Mouse (Mus musculus) liver, embryonic 16.5 days (tissue): Measurements from ENCODE around the gene Frmd4a. TPM values are rescaled to one million over a fixed set of nuclear protein-coding genes. Genes with fewer than 3 reads are reported as not detected.

Experiments
- ATAC-seq: fragments of 200-750 bp; cut with Nextera tagmentation; 2 replicates; pipeline ENCODE4 v1.8.0; 2017; ENCODE audit warnings: low read depth, mild to moderate bottlenecking, moderate number of reproducible peaks, moderate library complexity
- H3K27ac ChIP-seq: fragments of 300-500 bp; sonication (generic); 2 replicates; pipeline ENCODE4 v1.5.1; 2014; ENCODE audit warnings: mild to moderate bottlenecking, low read length
- H3K27me3 ChIP-seq: fragments of 300-500 bp; sonication (generic); 2 replicates; pipeline ENCODE4 v1.6.1; 2014; ENCODE audit warnings: low read depth, low read length, mixed read lengths; ENCODE audit not compliant: control insufficient read depth, insufficient read depth
- H3K36me3 ChIP-seq: fragments of 300-500 bp; sonication (generic); 2 replicates; pipeline ENCODE4 v1.6.1; 2014; ENCODE audit warnings: mild to moderate bottlenecking; ENCODE audit not compliant: control insufficient read depth, insufficient read depth
- H3K4me1 ChIP-seq: fragments of 300-500 bp; sonication (generic); 2 replicates; pipeline ENCODE4 v1.6.1; 2014; ENCODE audit warnings: low read depth, low read length, mixed read lengths; ENCODE audit not compliant: control insufficient read depth
- H3K4me2 ChIP-seq: fragments of 300-500 bp; sonication (generic); 2 replicates; pipeline ENCODE4 v1.6.1; 2014; ENCODE audit warnings: low read depth, low read length, mixed read lengths
- H3K4me3 ChIP-seq: fragments of 300-500 bp; sonication (generic); 2 replicates; pipeline ENCODE4 v1.5.1; 2014; ENCODE audit warnings: low read depth, mild to moderate bottlenecking, low read length
- H3K9ac ChIP-seq: fragments of 300-500 bp; sonication (generic); 2 replicates; pipeline ENCODE4 v1.6.1; 2014; ENCODE audit warnings: low read depth, low read length
- H3K9me3 ChIP-seq: fragments of 300-500 bp; sonication (generic); replicated peaks from 2 replicates; pipeline ENCODE4 v1.6.1; 2016; ENCODE audit warnings: low read length; ENCODE audit not compliant: control insufficient read depth
- WGBS: fragments of 180-500 bp; shearing (Covaris S2); extraction: QIAGEN DNeasy Blood & Tissue Kit; methylation state at CpG from one replicate; pipeline ENCODE4 v1.1.7; 2014; ENCODE audit not compliant: insufficient replicate concordance; 5-methylcytosine and 5-hydroxymethylcytosine counted together
- polyA plus RNA-seq: library from polyadenylated mRNA; unstranded; fragments of >200 nt; fragmentation: Nextera tagmentation; extraction: Ambion mirVana; gene quantifications from 2 replicates; pipeline ENCODE4 v1.2.1, GENCODE M21; 2015

Gene Frmd4a
- polyA plus RNA-seq, 1 experiment from 2014 or later = 19.8 TPM

DNA sequence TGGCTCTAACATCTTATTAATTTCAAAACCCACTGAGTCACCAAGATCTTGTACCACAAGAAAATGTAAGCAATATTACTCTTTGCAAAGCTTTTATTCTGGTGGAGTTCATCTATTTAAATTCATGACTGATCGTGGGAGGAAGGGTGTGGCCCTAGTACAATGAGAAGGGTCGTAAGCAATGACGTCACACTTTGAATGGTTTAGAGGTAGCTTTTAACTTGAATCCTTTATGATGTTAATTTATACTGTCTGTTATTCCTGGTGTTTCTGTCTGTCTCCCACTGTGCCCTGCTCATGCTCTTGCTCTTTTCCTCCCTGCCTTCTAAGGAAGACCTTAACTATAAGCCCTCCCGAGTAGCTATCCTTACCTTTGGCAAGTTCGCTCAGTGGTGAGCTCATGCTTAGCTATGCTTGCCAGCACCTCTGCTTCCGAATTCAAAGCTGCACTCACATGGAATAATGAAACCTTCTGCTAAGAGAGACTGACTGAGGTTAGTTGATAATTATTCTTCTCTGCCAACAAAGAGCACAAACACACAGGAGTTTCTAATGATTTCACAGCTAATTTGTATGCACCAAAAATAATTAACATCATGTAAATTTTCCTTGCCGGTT is 95.9 kb downstream of the Frmd4a start:
- no peaks in the 10 kb centered on the region for H3K4me1 ChIP-seq
- H3K9me3 ChIP-seq = no peaks in the 10 kb centered on the region
- H3K9ac ChIP-seq = no peak overlapping the region
- 67% methylated on average over 7 of the region's 7 CpGs for WGBS
- no peaks in the 10 kb centered on the region for H3K36me3 ChIP-seq
- H3K27me3 ChIP-seq = no peaks in the 10 kb centered on the region
- H3K4me3 ChIP-seq = no peak overlapping the region
- ATAC-seq = no peak
- no peak overlapping the region for H3K4me2 ChIP-seq
- no peak overlapping the region for H3K27ac ChIP-seq

- no peak for ATAC-seq
- Histone ChIP-seq H3K9ac (no peak overlapping the region), H3K4me2 (no peak overlapping the region), H3K9me3 (no peaks in the 10 kb centered on the region), H3K36me3 (no peaks in the 10 kb centered on the region), H3K27me3 (no peaks in the 10 kb centered on the region), H3K4me3 (no peak overlapping the region), H3K27ac (no peak overlapping the region), H3K4me1 (no peaks in the 10 kb centered on the region)
- WGBS = 47% methylated on average over 9 of the region's 9 CpGs
These were observed 102.4 kb downstream of the Frmd4a start for GRCm38 (mm10) chr2:4119678-4120458.

- 73% methylated on average over 4 of the region's 4 CpGs for WGBS
- Histone ChIP-seq H3K4me2 (no peak overlapping the region), H3K9me3 (no peaks in the 10 kb centered on the region), H3K36me3 (no peaks in the 10 kb centered on the region), H3K4me3 (no peak overlapping the region), H3K9ac (no peak overlapping the region), H3K4me1 (no peaks in the 10 kb centered on the region), H3K27me3 (no peaks in the 10 kb centered on the region), H3K27ac (no peak overlapping the region)
- no peak for ATAC-seq
These were observed 113.7 kb downstream of the Frmd4a start for GRCm38 (mm10) chr2:4131216-4131615.

- Histone ChIP-seq H3K27me3 (no peaks in the 10 kb centered on the region), H3K4me3 (no peak overlapping the region), H3K4me1 (no peaks in the 10 kb centered on the region), H3K27ac (no peak overlapping the region), H3K4me2 (no peak overlapping the region), H3K36me3 (no peaks in the 10 kb centered on the region), H3K9me3 (no peaks in the 10 kb centered on the region), H3K9ac (no peak overlapping the region)
- ATAC-seq = no peak
- WGBS = 59% methylated on average over 3 of the region's 3 CpGs
These were observed 120.0 kb downstream of the Frmd4a start for GRCm38 (mm10) chr2:4137493-4137892.

- H3K4me3 ChIP-seq = no peak overlapping the region
- no peaks in the 10 kb centered on the region for H3K4me1 ChIP-seq
- no peaks in the 10 kb centered on the region for H3K36me3 ChIP-seq
- no peak overlapping the region for H3K27ac ChIP-seq
- H3K9me3 ChIP-seq = no peaks in the 10 kb centered on the region
- no peaks in the 10 kb centered on the region for H3K27me3 ChIP-seq
- WGBS = 41% methylated on average over 4 of the region's 4 CpGs
- H3K9ac ChIP-seq = no peak overlapping the region
- no peak for ATAC-seq
- no peak overlapping the region for H3K4me2 ChIP-seq
These were observed 124.9 kb downstream of the Frmd4a start for GRCm38 (mm10) chr2:4142221-4142950.

- Histone ChIP-seq H3K9me3 (no peaks in the 10 kb centered on the region), H3K27ac (no peak overlapping the region), H3K4me1 (no peaks in the 10 kb centered on the region), H3K4me2 (no peak overlapping the region), H3K36me3 (no peaks in the 10 kb centered on the region), H3K27me3 (no peaks in the 10 kb centered on the region), H3K4me3 (no peak overlapping the region), H3K9ac (no peak overlapping the region)
- no peak for ATAC-seq
- WGBS = 68% methylated on average over 4 of the region's 4 CpGs
These were observed 126.9 kb downstream of the Frmd4a start for GRCm38 (mm10) chr2:4144424-4144823.

DNA sequence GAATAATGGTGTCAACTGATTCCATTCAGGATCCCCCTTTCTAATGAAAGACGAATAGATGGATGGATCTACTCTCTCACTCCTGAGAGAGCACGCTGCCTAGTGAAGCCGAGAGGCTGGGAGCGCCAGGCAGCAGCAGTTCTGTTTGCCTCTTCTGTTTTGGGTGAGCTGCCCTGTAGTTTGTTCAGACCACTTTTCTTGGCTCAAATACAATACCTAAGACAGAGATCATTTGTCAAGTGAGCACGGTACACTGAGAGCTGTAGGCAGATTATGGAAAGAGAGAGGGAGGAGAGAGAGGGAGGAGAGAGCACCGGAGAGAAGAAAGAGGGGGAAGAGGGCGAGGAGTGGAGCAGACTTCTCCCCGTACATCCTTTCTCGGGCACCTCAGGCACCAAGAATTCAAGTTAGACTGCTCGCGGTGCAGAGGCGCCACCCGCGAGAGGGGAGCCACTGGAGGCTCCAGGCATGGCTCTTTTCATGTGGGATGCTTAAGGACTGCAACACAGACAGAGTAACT is 135.1 kb downstream of the Frmd4a start:
- no peak for ATAC-seq
- no peak overlapping the region for H3K9ac ChIP-seq
- peaks cover 6% of the 10 kb centered on the region for H3K27me3 ChIP-seq
- no peaks in the 10 kb centered on the region for H3K36me3 ChIP-seq
- H3K9me3 ChIP-seq = no peaks in the 10 kb centered on the region
- peak overlapping the region; percentile 46 for H3K4me2 ChIP-seq
- WGBS = 11% methylated on average over 14 of the region's 14 CpGs
- no peak overlapping the region for H3K27ac ChIP-seq
- no peaks in the 10 kb centered on the region; the same call in 1 of the 2 replicates for H3K4me1 ChIP-seq
- H3K4me3 ChIP-seq = peak overlapping the region; percentile 22; the same call in 1 of the 2 replicates

DNA sequence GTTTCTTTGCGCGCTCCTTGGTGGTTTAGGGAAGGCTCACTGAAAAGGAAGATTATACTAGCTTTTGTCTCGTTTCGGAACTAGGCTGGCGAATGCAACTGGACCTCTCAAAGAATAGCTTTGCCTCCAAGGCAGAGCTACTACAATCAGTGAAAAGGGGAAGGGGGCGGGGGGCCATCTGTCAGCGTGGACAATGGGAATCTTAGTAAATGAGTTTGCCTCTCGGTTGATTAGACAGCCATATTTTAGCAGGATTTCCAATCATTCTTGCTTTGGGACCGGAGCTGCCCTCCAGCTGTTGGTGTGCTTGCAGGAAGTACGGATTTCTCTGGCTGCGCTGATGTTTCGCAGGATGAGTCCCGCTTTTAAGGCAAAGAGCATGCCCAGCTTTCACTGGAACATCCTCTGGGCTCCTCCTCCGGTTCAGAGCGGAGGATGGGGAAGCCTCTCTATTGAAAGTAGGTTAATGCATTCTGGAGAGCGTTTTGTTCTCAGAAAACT is 135.7 kb downstream of the Frmd4a start:
- Histone ChIP-seq H3K9ac (no peak overlapping the region), H3K36me3 (no peaks in the 10 kb centered on the region), H3K27me3 (peaks cover 6% of the 10 kb centered on the region), H3K4me1 (no peaks in the 10 kb centered on the region; the same call in 1 of the 2 replicates), H3K4me3 (peak overlapping the region; percentile 22; the same call in 1 of the 2 replicates), H3K9me3 (no peaks in the 10 kb centered on the region), H3K27ac (no peak overlapping the region), H3K4me2 (peak overlapping the region; percentile 46)
- 6% methylated on average over 16 of the region's 16 CpGs for WGBS
- no peak for ATAC-seq
